Mouse (Mus musculus): Measurements from ENCODE around the gene Olfr459. TPM values are rescaled to one million over a fixed set of nuclear protein-coding genes. Genes with fewer than 3 reads are reported as not detected.

Gene Olfr459
- polyA plus RNA-seq, 1 experiment from 2014 or later, result not detected

- 81% methylated on average over 1 of the region's 1 CpGs for WGBS
- H3K9ac ChIP-seq (ENCODE audit: low read length), result no peak overlapping the region
- no peak overlapping the region for H3K4me2 ChIP-seq (ENCODE audit: low read length)
- H3K27ac ChIP-seq (ENCODE audit: low read depth, low read length), result no peak overlapping the region
- H3K9me3 ChIP-seq (replicated peaks; ENCODE audit: control insufficient read depth, low read length), result no peaks in the 10 kb centered on the region
- H3K27me3 ChIP-seq (replicated peaks; ENCODE audit: control insufficient read depth, insufficient read depth, low read length), result no peaks in the 10 kb centered on the region
- no peaks in the 10 kb centered on the region for H3K4me1 ChIP-seq (ENCODE audit: control insufficient read depth, insufficient read depth, low read length)
- ATAC-seq (no peak), DNase-seq (ENCODE audit: low spot score) (no peak)
- H3K36me3 ChIP-seq (ENCODE audit: control insufficient read depth, insufficient read depth, low read length), result no peaks in the 10 kb centered on the region
- H3K4me3 ChIP-seq (ENCODE audit: low read depth, low read length), result no peak overlapping the region
Observed at GRCm38 (mm10) chr6:41758421-41758820, 16.6 kb downstream of the Olfr459 start.

- Histone ChIP-seq H3K27me3 (replicated peaks; ENCODE audit: control insufficient read depth, insufficient read depth, low read length) (no peaks in the 10 kb centered on the region), H3K4me3 (ENCODE audit: low read depth, low read length) (no peak overlapping the region), H3K4me2 (ENCODE audit: low read length) (no peak overlapping the region), H3K9me3 (replicated peaks; ENCODE audit: control insufficient read depth, low read length) (no peaks in the 10 kb centered on the region), H3K4me1 (ENCODE audit: control insufficient read depth, insufficient read depth, low read length) (no peaks in the 10 kb centered on the region), H3K27ac (ENCODE audit: low read depth, low read length) (no peak overlapping the region), H3K36me3 (ENCODE audit: control insufficient read depth, insufficient read depth, low read length) (no peaks in the 10 kb centered on the region), H3K9ac (ENCODE audit: low read length) (no peak overlapping the region)
- 75% methylated on average over 3 of the region's 3 CpGs for WGBS
- DNase-seq (ENCODE audit: low spot score) (no peak), ATAC-seq (no peak)
Observed at GRCm38 (mm10) chr6:41757199-41757598, 17.8 kb downstream of the Olfr459 start.

- H3K27me3 ChIP-seq (replicated peaks; ENCODE audit: control insufficient read depth, insufficient read depth, low read length), result no peaks in the 10 kb centered on the region
- ATAC-seq, result no peak
- 76% methylated on average over 6 of the region's 6 CpGs for WGBS
Observed at GRCm38 (mm10) chr6:41754626-41755025, 20.4 kb downstream of the Olfr459 start.

GRCm38 (mm10) chr6:41744664-41745392 is 30.1 kb downstream of the Olfr459 start:
- H3K27me3 ChIP-seq (replicated peaks; ENCODE audit: control insufficient read depth, insufficient read depth, low read length), result no peaks in the 10 kb centered on the region
- no peak overlapping the region for H3K27ac ChIP-seq (ENCODE audit: low read depth, low read length)
- no peaks in the 10 kb centered on the region for H3K36me3 ChIP-seq (ENCODE audit: control insufficient read depth, insufficient read depth, low read length)
- H3K4me3 ChIP-seq (ENCODE audit: low read depth, low read length), result no peak overlapping the region
- no peak for DNase-seq (ENCODE audit: low spot score)
- no peaks in the 10 kb centered on the region for H3K4me1 ChIP-seq (ENCODE audit: control insufficient read depth, insufficient read depth, low read length)
- 78% methylated on average over 5 of the region's 5 CpGs for WGBS
- no peaks in the 10 kb centered on the region for H3K9me3 ChIP-seq (replicated peaks; ENCODE audit: control insufficient read depth, low read length)
- no peak overlapping the region for H3K4me2 ChIP-seq (ENCODE audit: low read length)
- H3K9ac ChIP-seq (ENCODE audit: low read length), result no peak overlapping the region
- ATAC-seq, result no peak

More at GRCm38 (mm10) chr6:41754626-41755025, 20.4 kb downstream of the Olfr459 start:
- no peaks in the 10 kb centered on the region for H3K36me3 ChIP-seq (ENCODE audit: control insufficient read depth, insufficient read depth, low read length)
- H3K9ac ChIP-seq (ENCODE audit: low read length), result no peak overlapping the region
- no peak overlapping the region for H3K4me2 ChIP-seq (ENCODE audit: low read length)
- no peak for DNase-seq (ENCODE audit: low spot score)
- no peaks in the 10 kb centered on the region for H3K9me3 ChIP-seq (replicated peaks; ENCODE audit: control insufficient read depth, low read length)
- no peak overlapping the region for H3K27ac ChIP-seq (ENCODE audit: low read depth, low read length)
- H3K4me3 ChIP-seq (ENCODE audit: low read depth, low read length), result no peak overlapping the region
- no peaks in the 10 kb centered on the region for H3K4me1 ChIP-seq (ENCODE audit: control insufficient read depth, insufficient read depth, low read length)

- Histone ChIP-seq H3K4me2 (ENCODE audit: low read length) (no peak overlapping the region), H3K27ac (ENCODE audit: low read depth, low read length) (no peak overlapping the region), H3K4me3 (ENCODE audit: low read depth, low read length) (no peak overlapping the region), H3K4me1 (ENCODE audit: control insufficient read depth, insufficient read depth, low read length) (no peaks in the 10 kb centered on the region), H3K27me3 (replicated peaks; ENCODE audit: control insufficient read depth, insufficient read depth, low read length) (no peaks in the 10 kb centered on the region), H3K36me3 (ENCODE audit: control insufficient read depth, insufficient read depth, low read length) (no peaks in the 10 kb centered on the region), H3K9me3 (replicated peaks; ENCODE audit: control insufficient read depth, low read length) (no peaks in the 10 kb centered on the region), H3K9ac (ENCODE audit: low read length) (no peak overlapping the region)
- DNase-seq (ENCODE audit: low spot score), result no peak
- ATAC-seq, result no peak
Observed at GRCm38 (mm10) chr6:41741101-41741500, 33.9 kb downstream of the Olfr459 start.

- Histone ChIP-seq H3K9me3 (replicated peaks; ENCODE audit: control insufficient read depth, low read length) (no peaks in the 10 kb centered on the region), H3K4me3 (ENCODE audit: low read depth, low read length) (no peak overlapping the region), H3K9ac (ENCODE audit: low read length) (no peak overlapping the region), H3K27ac (ENCODE audit: low read depth, low read length) (no peak overlapping the region), H3K4me1 (ENCODE audit: control insufficient read depth, insufficient read depth, low read length) (no peaks in the 10 kb centered on the region), H3K36me3 (ENCODE audit: control insufficient read depth, insufficient read depth, low read length) (no peaks in the 10 kb centered on the region), H3K4me2 (ENCODE audit: low read length) (no peak overlapping the region), H3K27me3 (replicated peaks; ENCODE audit: control insufficient read depth, insufficient read depth, low read length) (no peaks in the 10 kb centered on the region)
- no peak for DNase-seq (ENCODE audit: low spot score)
- ATAC-seq, result no peak
- 91% methylated on average over 5 of the region's 5 CpGs for WGBS
Observed at GRCm38 (mm10) chr6:41734719-41735470, 40.1 kb downstream of the Olfr459 start.

GRCm38 (mm10) chr6:41727989-41728609 is 46.9 kb downstream of the Olfr459 start:
- no peak for ATAC-seq
- no peak overlapping the region for H3K9ac ChIP-seq (ENCODE audit: low read length)
- H3K9me3 ChIP-seq (replicated peaks; ENCODE audit: control insufficient read depth, low read length), result no peaks in the 10 kb centered on the region
- no peak for DNase-seq (ENCODE audit: low spot score)
- H3K4me1 ChIP-seq (ENCODE audit: control insufficient read depth, insufficient read depth, low read length), result no peaks in the 10 kb centered on the region
- WGBS, result 77% methylated on average over 1 of the region's 1 CpGs
- H3K4me2 ChIP-seq (ENCODE audit: low read length), result no peak overlapping the region
- H3K4me3 ChIP-seq (ENCODE audit: low read depth, low read length), result no peak overlapping the region
- no peak overlapping the region for H3K27ac ChIP-seq (ENCODE audit: low read depth, low read length)
- no peaks in the 10 kb centered on the region for H3K27me3 ChIP-seq (replicated peaks; ENCODE audit: control insufficient read depth, insufficient read depth, low read length)
- H3K36me3 ChIP-seq (ENCODE audit: control insufficient read depth, insufficient read depth, low read length), result no peaks in the 10 kb centered on the region

GRCm38 (mm10) chr6:41721430-41721829 is 53.5 kb downstream of the Olfr459 start:
- WGBS, result 88% methylated on average over 2 of the region's 2 CpGs
- DNase-seq (ENCODE audit: low spot score) (no peak), ATAC-seq (no peak)
- no peak overlapping the region for H3K27ac ChIP-seq (ENCODE audit: low read depth, low read length)
- H3K4me2 ChIP-seq (ENCODE audit: low read length), result no peak overlapping the region
- H3K4me3 ChIP-seq (ENCODE audit: low read depth, low read length), result no peak overlapping the region
- H3K4me1 ChIP-seq (ENCODE audit: control insufficient read depth, insufficient read depth, low read length), result no peaks in the 10 kb centered on the region
- no peaks in the 10 kb centered on the region for H3K27me3 ChIP-seq (replicated peaks; ENCODE audit: control insufficient read depth, insufficient read depth, low read length)
- H3K9me3 ChIP-seq (replicated peaks; ENCODE audit: control insufficient read depth, low read length), result no peaks in the 10 kb centered on the region
- H3K9ac ChIP-seq (ENCODE audit: low read length), result no peak overlapping the region
- no peaks in the 10 kb centered on the region for H3K36me3 ChIP-seq (ENCODE audit: control insufficient read depth, insufficient read depth, low read length)
